Mouse (Mus musculus): Measurements from ENCODE around the gene Kdm2a.

DNA sequence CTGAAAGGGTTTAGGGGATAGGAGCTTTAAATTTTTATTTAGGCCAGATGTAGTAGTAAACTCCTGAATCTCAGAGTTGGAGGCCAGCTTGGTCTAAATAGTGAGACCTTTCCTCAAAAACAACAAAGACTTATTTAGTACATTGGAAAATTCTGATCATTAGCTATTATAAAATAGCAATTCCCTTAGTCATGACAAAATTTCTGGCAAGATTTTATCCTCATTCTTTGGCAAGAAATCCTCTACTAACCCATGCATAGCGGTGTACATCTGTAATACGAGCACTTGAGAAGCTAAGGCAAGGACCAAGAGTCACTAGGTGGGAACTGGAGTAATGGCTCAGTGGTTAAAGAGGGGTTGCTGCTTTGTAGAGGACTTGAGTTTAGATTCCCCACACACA lies 27.4 kb downstream of the Kdm2a start:
- TF ChIP-seq MYOG (IDR thresholded peaks at IDR 0.05; ENCODE audit: control insufficient read depth in 1 of 3, insufficient read depth in 1 of 3, insufficient read length in 2 of 3, low read depth in 2 of 3) = no peak
- TF ChIP-seq SRF (IDR thresholded peaks at IDR 0.05; ENCODE audit: control insufficient read depth, insufficient read length, low read depth) = no peak
- TF ChIP-seq CEBPB (IDR thresholded peaks at IDR 0.05; ENCODE audit: insufficient read depth, poor library complexity, severe bottlenecking) = no peak

Measured in myocyte (in vitro differentiated cells).